ENCODE assay signal across 8 mouse cellular contexts in genomic region chr17:56007444-56008355, GRCm38 (mm10). TPM values are rescaled to one million over a fixed set of nuclear protein-coding genes. Genes with fewer than 3 reads are reported as not detected.
DNase-seq lines count a peak whose midpoint lies in the region; ATAC-seq and TF ChIP-seq lines count a peak whose summit lies in the region.

No protein-coding gene starts in this region.

- H3K27ac ChIP-seq in embryonic facial prominence, embryonic 14.5 days (replicated peaks; ENCODE audit: low read depth, low read length) = peak overlapping the region; percentile 62
- H3K27ac ChIP-seq in limb, embryonic 15.5 days = peak overlapping the region; percentile 92
- peak overlapping the region; percentile 49 for H3K27ac ChIP-seq in stomach, postnatal 0 days (replicated peaks)

- peak overlapping the region; percentile 36 for H3K9ac ChIP-seq in embryonic facial prominence, embryonic 14.5 days (ENCODE audit: low read depth, low read length)
- H3K9ac ChIP-seq in limb, embryonic 15.5 days = no peak overlapping the region
- H3K9ac ChIP-seq in stomach, postnatal 0 days (ENCODE audit: low read length) = no peak overlapping the region

- peak overlapping the region; percentile 73 for H3K4me3 ChIP-seq in embryonic facial prominence, embryonic 14.5 days (ENCODE audit: low read depth, low read length)
- peak overlapping the region; percentile 91 for H3K4me3 ChIP-seq in limb, embryonic 15.5 days
- peak overlapping the region; percentile 80; the same call in 1 of the 2 replicates for H3K4me3 ChIP-seq in stomach, postnatal 0 days (ENCODE audit: low read depth, low read length)

- ATAC-seq in embryonic facial prominence, embryonic 14.5 days (ENCODE audit: low read depth) = peak; percentile 20
- peak; percentile 3; the same call in 1 of the 2 replicates for ATAC-seq in limb, embryonic 15.5 days (ENCODE audit: insufficient number of reproducible peaks, low FRiP score, low TSS enrichment, low read depth)
- ATAC-seq in stomach, postnatal 0 days (ENCODE audit: low FRiP score, low TSS enrichment) = peak; percentile 1; the same call in 1 of the 2 replicates

- peak overlapping the region; percentile 100 for H3K4me2 ChIP-seq in embryonic facial prominence, embryonic 14.5 days (ENCODE audit: low read depth, low read length)
- peak overlapping the region; percentile 98 for H3K4me2 ChIP-seq in limb, embryonic 15.5 days
- H3K4me2 ChIP-seq in stomach, postnatal 0 days (replicated peaks; ENCODE audit: low read depth) = peak overlapping the region; percentile 100

- no peaks in the 10 kb centered on the region for H3K27me3 ChIP-seq in embryonic facial prominence, embryonic 14.5 days (replicated peaks; ENCODE audit: control insufficient read depth, insufficient read depth, low read length)
- H3K27me3 ChIP-seq in limb, embryonic 15.5 days = no peaks in the 10 kb centered on the region
- 0 out of 2 replicates have a peak, but pooled peaks cover 2% of the 10 kb centered on the region for H3K27me3 ChIP-seq in stomach, postnatal 0 days (ENCODE audit: control insufficient read depth, insufficient read depth, low read length)

- WGBS in embryonic facial prominence, embryonic 14.5 days = 30% methylated on average over 13 of the region's 14 CpGs
- 26% methylated on average over 13 of the region's 14 CpGs for WGBS in limb, embryonic 15.5 days
- WGBS in stomach, postnatal 0 days = 20% methylated on average over 13 of the region's 14 CpGs

- peaks cover 14% of the 10 kb centered on the region; the same call in 1 of the 2 replicates for H3K4me1 ChIP-seq in embryonic facial prominence, embryonic 14.5 days (ENCODE audit: control insufficient read depth, insufficient read depth, low read length)
- peaks cover 26% of the 10 kb centered on the region for H3K4me1 ChIP-seq in limb, embryonic 15.5 days
- H3K4me1 ChIP-seq in stomach, postnatal 0 days (replicated peaks; ENCODE audit: control insufficient read depth, insufficient read depth) = peaks cover 4% of the 10 kb centered on the region; the same call in 1 of the 2 replicates

- H3K9me3 ChIP-seq in embryonic facial prominence, embryonic 14.5 days (ENCODE audit: control insufficient read depth, low read length) = no peaks in the 10 kb centered on the region
- H3K9me3 ChIP-seq in limb, embryonic 15.5 days = no peaks in the 10 kb centered on the region
- H3K9me3 ChIP-seq in stomach, postnatal 0 days (ENCODE audit: control insufficient read depth, low read length) = no peaks in the 10 kb centered on the region

- peaks cover 15% of the 10 kb centered on the region for H3K36me3 ChIP-seq in embryonic facial prominence, embryonic 14.5 days (ENCODE audit: control insufficient read depth, insufficient read depth, low read length)
- peaks cover 13% of the 10 kb centered on the region for H3K36me3 ChIP-seq in limb, embryonic 15.5 days
- H3K36me3 ChIP-seq in stomach, postnatal 0 days (ENCODE audit: control insufficient read depth, insufficient read depth, low read length) = no peaks in the 10 kb centered on the region; the same call in 1 of the 2 replicates

- DNase-seq in cerebellum, adult 11-12 months = peak; percentile 57
- DNase-seq in cerebellum, postnatal 36 days = no peak
- DNase-seq in 3T3-L1 (ENCODE audit: low read depth, low spot score) = peak; percentile 45
- DNase-seq in embryonic facial prominence, embryonic 14.5 days (ENCODE audit: low spot score) = no peak
- DNase-seq in stomach, postnatal 0 days (ENCODE audit: low spot score) = no peak
- no peak for DNase-seq in thymus, postnatal 10 days (ENCODE audit: low spot score in 2 of 2)
- DNase-seq in spleen, postnatal 36 days (ENCODE audit: low spot score in 2 of 2) = no peak

- peak; percentile 14; the same call in 1 of the 2 replicates for TF ChIP-seq CTCF in stomach, postnatal 0 days (IDR thresholded peaks at IDR 0.05; ENCODE audit: low read depth)

- no peak for TF ChIP-seq EP300 in stomach, postnatal 0 days (optimal IDR thresholded peaks at IDR 0.05)

RNA-seq across cellular contexts. Expression of gene Mpnd, which starts 2.2 kb away (rescaled TPM):
- 81.8 and 107 TPM in 2 replicates for polyA plus RNA-seq in embryonic facial prominence, embryonic 14.5 days (2014; fragmentation: Nextera tagmentation; extraction: Ambion mirVana)
- 71.2 and 82.9 TPM in 2 replicates for polyA plus RNA-seq in limb, embryonic 15.5 days (2015; fragmentation: Nextera tagmentation; extraction: Ambion mirVana)
- 28.9 and 34.9 TPM in 2 replicates for polyA plus RNA-seq in stomach, postnatal 0 days (2015; fragmentation: Nextera tagmentation; extraction: Ambion mirVana)

RNA-seq across cellular contexts. Expression of gene Stap2, which starts 2.3 kb away (rescaled TPM):
- polyA plus RNA-seq in embryonic facial prominence, embryonic 14.5 days (2014; fragmentation: Nextera tagmentation; extraction: Ambion mirVana) = 12.4 and 14.1 TPM in 2 replicates
- polyA plus RNA-seq in limb, embryonic 15.5 days (2015; fragmentation: Nextera tagmentation; extraction: Ambion mirVana) = 26.0 and 28.2 TPM in 2 replicates
- 44.2 and 50.6 TPM in 2 replicates for polyA plus RNA-seq in stomach, postnatal 0 days (2015; fragmentation: Nextera tagmentation; extraction: Ambion mirVana)

RNA-seq across cellular contexts. Expression of gene Fsd1, which starts 21.4 kb away (rescaled TPM):
- 13.0 and 19.8 TPM in 2 replicates for polyA plus RNA-seq in embryonic facial prominence, embryonic 14.5 days (2014; fragmentation: Nextera tagmentation; extraction: Ambion mirVana)
- 12.6 and 18.3 TPM in 2 replicates for polyA plus RNA-seq in limb, embryonic 15.5 days (2015; fragmentation: Nextera tagmentation; extraction: Ambion mirVana)
- polyA plus RNA-seq in stomach, postnatal 0 days (2015; fragmentation: Nextera tagmentation; extraction: Ambion mirVana) = 2.7 and 3.5 TPM in 2 replicates

RNA-seq across cellular contexts. Expression of gene Sh3gl1, which starts 28.7 kb away (rescaled TPM):
- polyA plus RNA-seq in embryonic facial prominence, embryonic 14.5 days (2014; fragmentation: Nextera tagmentation; extraction: Ambion mirVana) = 156 and 167 TPM in 2 replicates
- polyA plus RNA-seq in limb, embryonic 15.5 days (2015; fragmentation: Nextera tagmentation; extraction: Ambion mirVana) = 210 and 217 TPM in 2 replicates
- 100 and 101 TPM in 2 replicates for polyA plus RNA-seq in stomach, postnatal 0 days (2015; fragmentation: Nextera tagmentation; extraction: Ambion mirVana)

RNA-seq across cellular contexts. Expression of gene Chaf1a, which starts 32.5 kb away (rescaled TPM):
- polyA plus RNA-seq in embryonic facial prominence, embryonic 14.5 days (2014; fragmentation: Nextera tagmentation; extraction: Ambion mirVana) = 14.2 and 16.5 TPM in 2 replicates
- polyA plus RNA-seq in limb, embryonic 15.5 days (2015; fragmentation: Nextera tagmentation; extraction: Ambion mirVana) = 19.1 and 21.4 TPM in 2 replicates
- polyA plus RNA-seq in stomach, postnatal 0 days (2015; fragmentation: Nextera tagmentation; extraction: Ambion mirVana) = 4.5 and 5.0 TPM in 2 replicates

Comparison
In these comparisons a context has a peak if more than half of its experiments do, and no peak if none do; other contexts are left out.
1. DNase-seq: peak in cerebellum, adult 11-12 months (single experiment) and 3T3-L1 (single experiment); none in cerebellum, postnatal 36 days (0 of 2), embryonic facial prominence, embryonic 14.5 days (single experiment), stomach, postnatal 0 days (single experiment), thymus, postnatal 10 days (0 of 2) and spleen, postnatal 36 days (0 of 2).
2. Peak in every context shown above with its lines, with median percentiles within 50 percentile points of each other: ATAC-seq, H3K27ac ChIP-seq, H3K4me2 ChIP-seq and H3K4me3 ChIP-seq.